ENCODE assay signal across 10 mouse cellular contexts in genomic region chr19:47821494-47821872, GRCm38 (mm10). TPM values are rescaled to one million over a fixed set of nuclear protein-coding genes. Genes with fewer than 3 reads are reported as not detected.
DNase-seq lines count a peak whose midpoint lies in the region; ATAC-seq and TF ChIP-seq lines count a peak whose summit lies in the region.
"Had no signal": no experiment of that assay in that cellular context is flagged by ENCODE, and none has a peak within 500 bp of the region (broad histone marks: within the 10 kb centered on the region; RNA-seq: fewer than 3 reads in every experiment).

No protein-coding gene starts in this region.

- TF ChIP-seq CTCF in bone marrow macrophage, adult 2 months (IDR thresholded peaks at IDR 0.05; ENCODE audit: low read depth, low read length): no peak

- H3K4me2 ChIP-seq in lung, embryonic 16.5 days (ENCODE audit: low read depth, low read length): 0 out of 2 replicates have a peak overlapping the region, but pooled peaks have one; percentile 1
- H3K4me2 ChIP-seq: limb, embryonic 13.5 days; lung, embryonic 15.5 days had no signal

- 0 out of 2 replicates have a peak, but pooled peaks have one; percentile 45 for ATAC-seq in cerebellum, adult (ENCODE audit: insufficient number of reproducible peaks, low FRiP score, low TSS enrichment)
- ATAC-seq in lung, embryonic 16.5 days (ENCODE audit: low read depth): 0 out of 2 replicates have a peak, but pooled peaks have one; percentile 26
- peak; percentile 37 for ATAC-seq in monocyte, adult 5-6 weeks (replicated peaks; ENCODE audit: insufficient number of reproducible peaks, low FRiP score, low TSS enrichment, poor library complexity, severe bottlenecking)

- TF ChIP-seq POLR2A in bone marrow macrophage, adult 2 months (IDR thresholded peaks at IDR 0.05; ENCODE audit: borderline replicate concordance, low read depth, low read length): no peak

- H3K9ac ChIP-seq in lung, embryonic 16.5 days (ENCODE audit: low read length): no peak overlapping the region
- H3K9ac ChIP-seq: limb, embryonic 13.5 days; lung, embryonic 15.5 days had no signal

- H3K27me3 ChIP-seq in lung, embryonic 16.5 days (ENCODE audit: control insufficient read depth, insufficient read depth, low read depth, low read length): no peaks in the 10 kb centered on the region
- H3K27me3 ChIP-seq: lung, embryonic 15.5 days had no signal

- H3K4me3 ChIP-seq in lung, embryonic 16.5 days (ENCODE audit: low read length): no peak overlapping the region
- no peak overlapping the region for H3K4me3 ChIP-seq in bone marrow macrophage, adult 2 months (ENCODE audit: insufficient read depth, low read length)
- H3K4me3 ChIP-seq: limb, embryonic 13.5 days; lung, embryonic 15.5 days had no signal

- no peak overlapping the region for H3K27ac ChIP-seq in lung, embryonic 16.5 days (ENCODE audit: low read length)
- H3K27ac ChIP-seq in bone marrow macrophage, adult 2 months (ENCODE audit: insufficient read depth, low read depth, low read length): peak overlapping the region; percentile 22
- H3K27ac ChIP-seq: limb, embryonic 13.5 days; lung, embryonic 15.5 days had no signal

- H3K4me1 ChIP-seq in lung, embryonic 16.5 days (replicated peaks; ENCODE audit: control insufficient read depth, insufficient read depth, low read length): 0 out of 2 replicates have a peak, but pooled peaks cover 4% of the 10 kb centered on the region
- peaks cover 3% of the 10 kb centered on the region for H3K4me1 ChIP-seq in bone marrow macrophage, adult 2 months (ENCODE audit: control insufficient read depth, insufficient read depth, low read length)

- DNase-seq in cerebellum, adult 9-10 months: no peak
- DNase-seq in lung, postnatal 25 days (ENCODE audit: low spot score): no peak
- DNase-seq in layer of hippocampus, adult 11-12 months (ENCODE audit: low spot score): no peak
- no peak for DNase-seq in cerebellum, adult 8-10 months

- no peaks in the 10 kb centered on the region for H3K36me3 ChIP-seq in lung, embryonic 16.5 days (ENCODE audit: control insufficient read depth, insufficient read depth, low read length)
- H3K36me3 ChIP-seq: limb, embryonic 13.5 days; lung, embryonic 15.5 days had no signal

- 39% methylated on average over 7 of the region's 7 CpGs for WGBS in lung, embryonic 16.5 days

- H3K9me3 ChIP-seq in lung, embryonic 16.5 days (ENCODE audit: control insufficient read depth, low read length): no peaks in the 10 kb centered on the region
- H3K9me3 ChIP-seq: limb, embryonic 13.5 days; lung, embryonic 15.5 days had no signal

RNA-seq across cellular contexts. Expression of gene Gsto1, which starts 33.3 kb away (rescaled TPM):
- polyA plus RNA-seq in lung, embryonic 16.5 days (2015; fragmentation: Nextera tagmentation; extraction: Ambion mirVana): 93.9 and 105 TPM in 2 replicates
- 137 and 156 TPM in 2 replicates for polyA plus RNA-seq in bone marrow macrophage, adult 2 months (2012; ENCODE audit: insufficient read depth, insufficient read length, missing spikeins)
- 50.9 to 119 TPM (median 77.1 TPM) in 3 replicates for total RNA-seq in monocyte, adult 5-6 weeks (2017)

RNA-seq across cellular contexts. Expression of gene Gsto2, which starts 43.9 kb away (rescaled TPM):
- 1.2 and 1.3 TPM in 2 replicates for polyA plus RNA-seq in lung, embryonic 16.5 days (2015; fragmentation: Nextera tagmentation; extraction: Ambion mirVana)
- 0.71 and 0.97 TPM in 2 replicates for polyA plus RNA-seq in bone marrow macrophage, adult 2 months (2012; ENCODE audit: insufficient read depth, insufficient read length, missing spikeins)
- 0.43 TPM in 1 of 3 replicates, not detected in the others for total RNA-seq in monocyte, adult 5-6 weeks (2017)
